Mouse (Mus musculus): ENCODE results near the gene Aco2. TPM values are rescaled to one million over a fixed set of nuclear protein-coding genes. Genes with fewer than 3 reads are reported as not detected.

Gene Aco2
- total and polyA plus RNA-seq, 2 experiments from 2014 or later: 298 to 536 TPM

DNA sequence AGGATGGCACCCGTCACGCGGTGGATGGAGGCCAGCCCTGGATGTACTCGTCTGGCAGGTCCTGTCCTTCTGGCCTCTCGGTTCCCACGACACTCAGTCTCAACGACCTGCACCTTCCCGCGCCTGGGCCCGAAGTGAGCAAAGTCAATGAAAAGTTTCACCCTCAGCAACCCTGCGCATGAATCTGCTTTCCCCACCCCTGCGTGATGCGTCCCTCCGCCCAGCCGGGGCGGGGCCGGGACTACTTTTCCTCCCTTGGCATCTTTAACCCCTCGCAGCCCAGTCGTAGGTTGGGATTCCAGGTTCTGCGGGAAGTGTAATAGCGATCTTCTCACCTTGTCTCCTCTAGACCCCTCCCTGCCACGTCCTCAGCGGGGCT lies 14.0 kb upstream of the Aco2 start:
- H3K4me3 ChIP-seq (ENCODE audit: low read length): peak overlapping the region; percentile 74
- no peaks in the 10 kb centered on the region for H3K27me3 ChIP-seq (ENCODE audit: insufficient read depth, low read length)
- H3K36me3 ChIP-seq (ENCODE audit: insufficient read depth, low read length): no peaks in the 10 kb centered on the region
- 0 out of 2 replicates have a peak, but pooled peaks have one; percentile 3 for ATAC-seq
- 0% methylated on average over 23 of the region's 23 CpGs for WGBS
- H3K9me3 ChIP-seq (ENCODE audit: low read length): no peaks in the 10 kb centered on the region
- no peak for TF ChIP-seq CTCF (IDR thresholded peaks at IDR 0.05; ENCODE audit: low read depth)
- peak overlapping the region; percentile 87 for H3K4me2 ChIP-seq (ENCODE audit: low read depth, low read length)
- H3K27ac ChIP-seq: peak overlapping the region; percentile 92
- peak overlapping the region; percentile 80 for H3K9ac ChIP-seq (replicated peaks; ENCODE audit: low read length)
- DNase-seq (ENCODE audit: low spot score): peak; percentile 95
- H3K4me1 ChIP-seq (ENCODE audit: insufficient read depth, low read length): 0 out of 2 replicates have a peak, but pooled peaks cover 14% of the 10 kb centered on the region

DNA sequence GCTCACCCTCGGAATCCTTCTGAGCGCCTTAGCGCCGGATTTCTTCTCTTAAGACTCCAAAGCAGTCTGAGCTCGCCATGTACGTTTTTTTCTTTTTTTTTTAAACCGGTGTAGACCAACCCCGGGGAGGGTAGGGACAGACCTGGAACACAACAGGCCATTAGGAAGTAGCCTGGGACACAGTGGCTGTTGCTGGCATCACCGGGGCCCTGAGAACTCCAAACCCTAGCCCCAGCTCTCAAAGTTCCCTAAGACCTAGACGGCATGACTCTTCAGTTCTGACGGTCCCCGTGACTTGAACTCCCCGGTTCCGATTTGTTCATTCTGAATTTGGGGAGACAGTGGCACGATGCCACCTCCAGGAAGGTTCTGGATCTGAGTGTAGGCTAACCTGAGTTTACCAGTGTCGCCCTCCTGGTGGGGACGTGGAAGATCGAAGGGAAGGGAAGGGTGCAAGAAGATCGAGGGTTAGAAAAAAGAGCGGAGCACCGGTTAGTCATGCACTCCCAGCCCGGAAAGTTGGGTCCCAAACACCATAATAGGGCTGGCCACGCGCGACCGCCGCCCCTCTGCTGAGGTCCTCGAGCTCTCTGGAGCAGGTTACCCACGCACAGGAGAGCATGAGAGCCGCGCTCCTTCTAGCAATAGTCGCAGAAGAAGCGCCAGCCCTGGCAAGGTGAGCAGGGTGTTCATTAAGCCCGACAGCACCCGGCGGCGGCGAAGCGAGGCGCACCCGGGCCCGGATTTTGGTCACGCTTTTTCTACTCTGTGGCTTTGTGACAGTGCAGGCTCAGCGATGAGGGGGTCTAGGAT lies 13.4 kb upstream of the Aco2 start, which contains the start of gene Tob2:
Gene Tob2, minus strand, starts transcription at position 280 of the 813 bp plus-strand sequence.
- H3K9me3 ChIP-seq (ENCODE audit: low read length): no peaks in the 10 kb centered on the region
- no peaks in the 10 kb centered on the region for H3K27me3 ChIP-seq (ENCODE audit: insufficient read depth, low read length)
- peak within 1 kb of the TSS; percentile 80 for H3K9ac ChIP-seq (replicated peaks; ENCODE audit: low read length)
- no peak for TF ChIP-seq CTCF (IDR thresholded peaks at IDR 0.05; ENCODE audit: low read depth)
- WGBS: under 1% methylated on average over 44 of the region's 44 CpGs
- 0 out of 2 replicates have a peak, but pooled peaks cover 14% of the 10 kb centered on the region for H3K4me1 ChIP-seq (ENCODE audit: insufficient read depth, low read length)
- peak within 1 kb of the TSS; percentile 74 for H3K4me3 ChIP-seq (ENCODE audit: low read length)
- H3K36me3 ChIP-seq (ENCODE audit: insufficient read depth, low read length): no peaks in the 10 kb centered on the region
- ATAC-seq: 0 out of 2 replicates have a peak, but pooled peaks have one; percentile 1
- peak; percentile 65 for DNase-seq (ENCODE audit: low spot score)
- H3K27ac ChIP-seq: peak within 1 kb of the TSS; percentile 92
- H3K4me2 ChIP-seq (ENCODE audit: low read depth, low read length): peak within 1 kb of the TSS; percentile 87

DNA sequence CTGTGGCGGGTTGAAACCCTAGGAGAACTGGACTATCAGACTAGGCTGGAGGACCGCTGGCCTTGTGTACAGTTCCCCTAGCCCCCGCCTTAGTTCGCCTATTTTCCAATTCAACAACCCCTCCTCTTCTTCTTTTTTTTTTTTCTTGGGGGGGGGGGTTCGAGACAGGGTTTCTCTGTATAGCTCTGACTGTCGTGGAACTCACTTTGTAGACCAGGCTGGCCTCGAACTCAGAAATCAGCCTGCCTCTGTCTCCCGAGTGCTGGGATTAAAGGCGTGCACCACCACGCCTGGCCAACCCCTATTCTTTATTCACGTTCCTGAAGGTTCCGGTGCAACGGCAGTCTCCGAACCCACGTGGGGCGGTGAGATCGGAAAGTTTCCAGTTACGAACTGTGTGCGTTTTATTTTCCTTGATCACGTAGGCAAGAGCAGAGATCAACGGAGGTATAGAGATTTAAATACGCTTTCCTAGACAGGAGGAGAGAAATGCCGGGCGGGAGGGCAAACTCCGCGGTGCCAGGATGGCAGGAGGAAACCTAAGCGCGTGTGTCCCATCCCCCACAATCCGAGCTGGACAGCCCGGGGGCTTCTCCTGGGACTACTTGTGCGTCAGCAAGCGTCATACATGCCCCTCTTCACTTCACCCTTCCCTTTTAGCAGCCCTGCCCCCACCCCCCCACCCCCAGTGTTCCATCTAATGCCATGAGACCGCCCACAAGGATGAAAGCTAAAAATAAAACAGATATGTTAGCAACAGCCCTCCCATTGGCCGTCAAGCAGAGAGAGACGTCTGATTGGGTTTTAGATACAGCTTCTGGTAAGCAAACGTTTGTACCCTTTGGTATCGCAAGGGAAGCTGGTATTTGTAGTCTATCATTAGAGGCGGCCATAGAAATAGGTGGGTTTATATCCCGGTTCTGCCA lies 12.5 kb upstream of the Aco2 start:
- no peaks in the 10 kb centered on the region for H3K27me3 ChIP-seq (ENCODE audit: insufficient read depth, low read length)
- H3K9me3 ChIP-seq (ENCODE audit: low read length): no peaks in the 10 kb centered on the region
- under 1% methylated on average over 39 of the region's 39 CpGs for WGBS
- H3K4me2 ChIP-seq (ENCODE audit: low read depth, low read length): peak overlapping the region; percentile 87
- TF ChIP-seq CTCF (IDR thresholded peaks at IDR 0.05; ENCODE audit: low read depth): no peak
- H3K4me1 ChIP-seq (ENCODE audit: insufficient read depth, low read length): 0 out of 2 replicates have a peak, but pooled peaks cover 14% of the 10 kb centered on the region
- H3K9ac ChIP-seq (replicated peaks; ENCODE audit: low read length): peak overlapping the region; percentile 80
- ATAC-seq (peak; percentile 89), DNase-seq (ENCODE audit: low spot score) (peak; percentile 96)
- H3K4me3 ChIP-seq (ENCODE audit: low read length): peak overlapping the region; percentile 74
- H3K36me3 ChIP-seq (ENCODE audit: insufficient read depth, low read length): peaks cover 5% of the 10 kb centered on the region; the same call in 1 of the 2 replicates
- H3K27ac ChIP-seq: peak overlapping the region; percentile 92

- Histone ChIP-seq H3K9me3 (ENCODE audit: low read length) (no peaks in the 10 kb centered on the region), H3K9ac (replicated peaks; ENCODE audit: low read length) (no peak overlapping the region; the same call in 1 of the 2 replicates), H3K27me3 (ENCODE audit: insufficient read depth, low read length) (no peaks in the 10 kb centered on the region), H3K4me1 (ENCODE audit: insufficient read depth, low read length) (0 out of 2 replicates have a peak, but pooled peaks cover 9% of the 10 kb centered on the region), H3K36me3 (ENCODE audit: insufficient read depth, low read length) (peaks cover 6% of the 10 kb centered on the region; the same call in 1 of the 2 replicates), H3K4me3 (ENCODE audit: low read length) (0 out of 2 replicates have a peak overlapping the region, but pooled peaks have one; percentile 16), H3K27ac (peak overlapping the region; percentile 92), H3K4me2 (ENCODE audit: low read depth, low read length) (peak overlapping the region; percentile 87)
- no peak for TF ChIP-seq CTCF (IDR thresholded peaks at IDR 0.05; ENCODE audit: low read depth)
- ATAC-seq (no peak), DNase-seq (ENCODE audit: low spot score) (peak; percentile 50)
- 29% methylated on average over 8 of the region's 8 CpGs for WGBS
Observed at GRCm38 (mm10) chr15:81860471-81861135, 11.5 kb upstream of the Aco2 start.

- Histone ChIP-seq H3K27ac (no peak overlapping the region), H3K36me3 (ENCODE audit: insufficient read depth, low read length) (peaks cover 26% of the 10 kb centered on the region), H3K27me3 (ENCODE audit: insufficient read depth, low read length) (no peaks in the 10 kb centered on the region), H3K4me1 (ENCODE audit: insufficient read depth, low read length) (0 out of 2 replicates have a peak, but pooled peaks cover 6% of the 10 kb centered on the region), H3K9me3 (ENCODE audit: low read length) (no peaks in the 10 kb centered on the region), H3K4me3 (ENCODE audit: low read length) (no peak overlapping the region), H3K9ac (replicated peaks; ENCODE audit: low read length) (no peak overlapping the region), H3K4me2 (ENCODE audit: low read depth, low read length) (no peak overlapping the region)
- DNase-seq (ENCODE audit: low spot score) (no peak), ATAC-seq (no peak)
- TF ChIP-seq CTCF (IDR thresholded peaks at IDR 0.05; ENCODE audit: low read depth): no peak
- 95% methylated on average over 7 of the region's 7 CpGs for WGBS
Observed at GRCm38 (mm10) chr15:81864238-81864637, 7.9 kb upstream of the Aco2 start.

- no peak for TF ChIP-seq CTCF (IDR thresholded peaks at IDR 0.05; ENCODE audit: low read depth)
- Histone ChIP-seq H3K4me2 (ENCODE audit: low read depth, low read length) (no peak overlapping the region), H3K36me3 (ENCODE audit: insufficient read depth, low read length) (peaks cover 32% of the 10 kb centered on the region), H3K4me3 (ENCODE audit: low read length) (no peak overlapping the region), H3K9me3 (ENCODE audit: low read length) (no peaks in the 10 kb centered on the region), H3K27ac (no peak overlapping the region), H3K9ac (replicated peaks; ENCODE audit: low read length) (no peak overlapping the region), H3K4me1 (ENCODE audit: insufficient read depth, low read length) (peaks cover 8% of the 10 kb centered on the region; the same call in 1 of the 2 replicates), H3K27me3 (ENCODE audit: insufficient read depth, low read length) (no peaks in the 10 kb centered on the region)
- WGBS: 96% methylated on average over 5 of the region's 5 CpGs
- ATAC-seq: no peak
- no peak for DNase-seq (ENCODE audit: low spot score)
Observed at GRCm38 (mm10) chr15:81869985-81870384, 2.1 kb upstream of the Aco2 start.

Data from hindbrain, postnatal 0 days (tissue).